Mouse (Mus musculus): ENCODE results near the gene Ubr4.

- TF ChIP-seq POLR2A (IDR thresholded peaks at IDR 0.05; ENCODE audit: borderline replicate concordance, control insufficient read depth, low read depth, low read length): no peak
- TF ChIP-seq CTCF (IDR thresholded peaks at IDR 0.05; ENCODE audit: control insufficient read depth, insufficient read depth, low read length): no peak
These were observed 132.1 kb downstream of the Ubr4 start for GRCm38 (mm10) chr4:139484496-139484895.

Measured in bone marrow, adult 2 months (tissue).